Mouse (Mus musculus) neutrophil, adult 59 days (primary cell): Measurements from ENCODE around the gene Pttg1. TPM values are rescaled to one million over a fixed set of nuclear protein-coding genes. Genes with fewer than 3 reads are reported as not detected.

ENCODE experiments used
- total RNA-seq, 2 experiments: library from RNA; stranded (reverse); gene quantifications; 1 replicate in 1 of 2; 2 replicates in 1 of 2; pipeline ENCODE4 v1.2.4; 2023

Pttg1 gene
- total RNA-seq = 10 to 100 TPM; 40.2 to 50.8 TPM

GRCm38 (mm10) chr11:43425824-43426413 lies at the start of gene Pttg1:
Gene Pttg1, minus strand, starts transcription at chr11:43426251.

GRCm38 (mm10) chr11:43474225-43474774 lies 48.2 kb upstream of the Pttg1 start, which contains the start of gene C1qtnf2:
Gene C1qtnf2, plus strand, starts transcription at chr11:43474276.

GRCm38 (mm10) chr11:43433254-43434023 lies 7.4 kb upstream of the Pttg1 start, which contains the start of gene Slu7:
Gene Slu7, plus strand, starts transcription at chr11:43433744.

Other genes with a start within 250 kb of the Pttg1 start
- gene Slu7, start 7.5 kb upstream of the Pttg1 start, total RNA-seq = 10 to 100 TPM; 70.7 to 73.0 TPM
- gene C1qtnf2, start 48.0 kb upstream of the Pttg1 start, total RNA-seq = not detected
- not detected for gene Ccnjl, start 102.5 kb upstream of the Pttg1 start, total RNA-seq
- gene 4933415A04Rik, start 160.8 kb upstream of the Pttg1 start, total RNA-seq = not detected
- gene Fabp6, start 175.3 kb upstream of the Pttg1 start, total RNA-seq = not detected